Mouse (Mus musculus) heart, adult 8-10 months (tissue): ENCODE data around the gene Rhot2. TPM values are rescaled to one million over a fixed set of nuclear protein-coding genes. Genes with fewer than 3 reads are reported as not detected.
"Not testable (repeated sequence)": the region's sequence is repeated elsewhere in the genome, so short reads cannot be mapped to it uniquely, and the experiment has no call there.

Experiments
- DNase-seq: peaks from one replicate; pipeline ENCODE4 v3.0.0; 2022; ENCODE audit warnings: low spot score
- total RNA-seq, 4 experiments: library from RNA; stranded (reverse); gene quantifications; 2 replicates each; pipeline ENCODE4 v1.2.4; 2022

Gene Rhot2
- total RNA-seq, 4 experiments from 2014 or later, result 128 to 153 (median 135) TPM

- peak; percentile 76 for DNase-seq
Observed at GRCm38 (mm10) chr17:25828712-25829557, 15.7 kb downstream of the Rhot2 start, which contains the start of gene Jmjd8. Gene Jmjd8, plus strand, starts transcription at chr17:25828867.

GRCm38 (mm10) chr17:25828223-25828594 is 16.4 kb downstream of the Rhot2 start:
- DNase-seq, result no peak

- no peak for DNase-seq
Observed at GRCm38 (mm10) chr17:25827546-25828222, 17.0 kb downstream of the Rhot2 start.

- no peak for DNase-seq
Observed at GRCm38 (mm10) chr17:25827011-25827410, 17.6 kb downstream of the Rhot2 start.

- no peak for DNase-seq
Observed at GRCm38 (mm10) chr17:25825984-25826570, 18.6 kb downstream of the Rhot2 start.

- no peak for DNase-seq
Observed at GRCm38 (mm10) chr17:25825311-25825710, 19.3 kb downstream of the Rhot2 start.

GRCm38 (mm10) chr17:25824362-25825142 is 20.1 kb downstream of the Rhot2 start:
- DNase-seq, result no peak

- peak; percentile 84 for DNase-seq
Observed at GRCm38 (mm10) chr17:25823452-25823851, 21.2 kb downstream of the Rhot2 start, which contains the start of gene Wdr24. Gene Wdr24, plus strand, starts transcription at chr17:25823627.

GRCm38 (mm10) chr17:25818851-25819780 is 25.5 kb downstream of the Rhot2 start:
- no peak for DNase-seq

GRCm38 (mm10) chr17:25817662-25818061 is 27.0 kb downstream of the Rhot2 start:
- DNase-seq, result no peak

GRCm38 (mm10) chr17:25813471-25813870 is 31.2 kb downstream of the Rhot2 start:
- DNase-seq, result no peak

GRCm38 (mm10) chr17:25810890-25811289 is 33.8 kb downstream of the Rhot2 start:
- DNase-seq, result no peak

- no peak for DNase-seq
Observed at GRCm38 (mm10) chr17:25809606-25810340, 34.9 kb downstream of the Rhot2 start.

GRCm38 (mm10) chr17:25808789-25809605 is 35.7 kb downstream of the Rhot2 start, which contains the start of gene Fbxl16:
Gene Fbxl16, plus strand, starts transcription at chr17:25809085.
- no peak for DNase-seq

GRCm38 (mm10) chr17:25808028-25808427 is 36.6 kb downstream of the Rhot2 start:
- DNase-seq, result no peak

- DNase-seq, result not testable (repeated sequence)
Observed at GRCm38 (mm10) chr17:25807452-25807851, 37.2 kb downstream of the Rhot2 start.

- DNase-seq, result no peak
Observed at GRCm38 (mm10) chr17:25806507-25806906, 38.1 kb downstream of the Rhot2 start.

GRCm38 (mm10) chr17:25802825-25803517 is 41.7 kb downstream of the Rhot2 start:
- DNase-seq, result peak; percentile 47
